Mouse (Mus musculus) cerebellum, postnatal 10 days (tissue): ENCODE data around the gene Scrt2.

ENCODE experiments used
- DNase-seq, 2 experiments: peaks; one replicate each; pipeline ENCODE4 v3.0.0; 2021; ENCODE audit warnings: mixed read lengths in 2 of 2

The Scrt2 gene

GRCm38 (mm10) chr2:152106225-152106595, 24.9 kb downstream of the Scrt2 start:
- DNase-seq = no peak

GRCm38 (mm10) chr2:152106597-152106996, 25.3 kb downstream of the Scrt2 start:
- DNase-seq = peak in 1 of 2 experiments; percentile 20

- DNase-seq = peak in 1 of 2 experiments; percentile 55
Measured at GRCm38 (mm10) chr2:152108702-152109101, 27.4 kb downstream of the Scrt2 start.

GRCm38 (mm10) chr2:152109386-152109785, 28.1 kb downstream of the Scrt2 start:
- no peak for DNase-seq

GRCm38 (mm10) chr2:152111311-152111710, 30.0 kb downstream of the Scrt2 start:
- peak in 1 of 2 experiments; percentile 17 for DNase-seq

GRCm38 (mm10) chr2:152111920-152112319, 30.6 kb downstream of the Scrt2 start:
- DNase-seq = peak; percentile 97 to 98

- DNase-seq = no peak
Measured at GRCm38 (mm10) chr2:152112490-152112889, 31.2 kb downstream of the Scrt2 start.

GRCm38 (mm10) chr2:152112970-152113369, 31.6 kb downstream of the Scrt2 start:
- peak; percentile 62 to 65 for DNase-seq

- peak; percentile 59 to 67 for DNase-seq
Measured at GRCm38 (mm10) chr2:152114057-152114975, 33.0 kb downstream of the Scrt2 start.

- no peak for DNase-seq
Measured at GRCm38 (mm10) chr2:152117694-152118093, 36.4 kb downstream of the Scrt2 start.

- peak; percentile 77 to 84 for DNase-seq
Measured at GRCm38 (mm10) chr2:152119228-152119865, 38.0 kb downstream of the Scrt2 start.

GRCm38 (mm10) chr2:152122896-152123295, 41.6 kb downstream of the Scrt2 start:
- no peak for DNase-seq

GRCm38 (mm10) chr2:152128597-152128996, 47.3 kb downstream of the Scrt2 start:
- no peak for DNase-seq

GRCm38 (mm10) chr2:152129778-152130177, 48.4 kb downstream of the Scrt2 start:
- no peak for DNase-seq

GRCm38 (mm10) chr2:152132016-152132415, 50.7 kb downstream of the Scrt2 start:
- DNase-seq = no peak

GRCm38 (mm10) chr2:152132691-152133090, 51.4 kb downstream of the Scrt2 start:
- no peak for DNase-seq

- peak; percentile 70 to 77 for DNase-seq
Measured at GRCm38 (mm10) chr2:152139191-152139987, 58.1 kb downstream of the Scrt2 start.

GRCm38 (mm10) chr2:152140941-152141340, 59.6 kb downstream of the Scrt2 start:
- no peak for DNase-seq

- no peak for DNase-seq
Measured at GRCm38 (mm10) chr2:152141491-152141890, 60.2 kb downstream of the Scrt2 start.

- DNase-seq = peak in 1 of 2 experiments; percentile 56
Measured at GRCm38 (mm10) chr2:152142046-152142445, 60.7 kb downstream of the Scrt2 start.

- DNase-seq = no peak
Measured at GRCm38 (mm10) chr2:152142571-152142970, 61.2 kb downstream of the Scrt2 start.

- DNase-seq = peak; percentile 81 to 85
Measured at GRCm38 (mm10) chr2:152143279-152144157, 62.2 kb downstream of the Scrt2 start, which contains the start of gene Tcf15. Gene Tcf15 (plus strand): TSS chr2:152143561.
